Mouse (Mus musculus): ENCODE measurements around the gene Ptprh. TPM values are rescaled to one million over a fixed set of nuclear protein-coding genes. Genes with fewer than 3 reads are reported as not detected.

Ptprh gene
- polyA plus RNA-seq, 1 experiment from 2014 or later, result not detected

- WGBS, result 62% methylated on average over 11 of the region's 11 CpGs
Measured at GRCm38 (mm10) chr7:4504646-4505435, 99.0 kb downstream of the Ptprh start.

GRCm38 (mm10) chr7:4503858-4504257, 100.0 kb downstream of the Ptprh start:
- WGBS, result 84% methylated on average over 5 of the region's 5 CpGs
- no peaks in the 10 kb centered on the region for H3K9me3 ChIP-seq (ENCODE audit: control insufficient read depth, low read length)
- ATAC-seq (ENCODE audit: insufficient number of reproducible peaks, low FRiP score, low TSS enrichment, low read depth), result no peak
- no peak overlapping the region for H3K9ac ChIP-seq (ENCODE audit: low read length)
- no peak overlapping the region for H3K4me3 ChIP-seq (ENCODE audit: low read depth, low read length)
- H3K4me1 ChIP-seq (ENCODE audit: control insufficient read depth, insufficient read depth, low read length), result peaks cover 11% of the 10 kb centered on the region; the same call in 1 of the 2 replicates
- no peaks in the 10 kb centered on the region for H3K27me3 ChIP-seq (ENCODE audit: control insufficient read depth, insufficient read depth, low read length)
- H3K36me3 ChIP-seq (ENCODE audit: control insufficient read depth, insufficient read depth, low read length), result no peaks in the 10 kb centered on the region
- no peak overlapping the region for H3K27ac ChIP-seq (replicated peaks; ENCODE audit: low read depth, low read length)
- H3K4me2 ChIP-seq (ENCODE audit: low read depth, severe bottlenecking), result no peak overlapping the region
- no peak for DNase-seq (ENCODE audit: low spot score)

More at GRCm38 (mm10) chr7:4504646-4505435, 99.0 kb downstream of the Ptprh start:
- H3K27ac ChIP-seq (replicated peaks; ENCODE audit: low read depth, low read length), result no peak overlapping the region
- DNase-seq (ENCODE audit: low spot score) (no peak), ATAC-seq (ENCODE audit: insufficient number of reproducible peaks, low FRiP score, low TSS enrichment, low read depth) (no peak)
- H3K9me3 ChIP-seq (ENCODE audit: control insufficient read depth, low read length), result no peaks in the 10 kb centered on the region
- H3K4me1 ChIP-seq (ENCODE audit: control insufficient read depth, insufficient read depth, low read length), result peaks cover 4% of the 10 kb centered on the region; the same call in 1 of the 2 replicates
- H3K36me3 ChIP-seq (ENCODE audit: control insufficient read depth, insufficient read depth, low read length), result no peaks in the 10 kb centered on the region
- H3K4me3 ChIP-seq (ENCODE audit: low read depth, low read length), result no peak overlapping the region
- H3K4me2 ChIP-seq (ENCODE audit: low read depth, severe bottlenecking), result no peak overlapping the region
- no peak overlapping the region for H3K9ac ChIP-seq (ENCODE audit: low read length)
- H3K27me3 ChIP-seq (ENCODE audit: control insufficient read depth, insufficient read depth, low read length), result no peaks in the 10 kb centered on the region

- Histone ChIP-seq H3K27ac (replicated peaks; ENCODE audit: low read depth, low read length) (no peak overlapping the region), H3K27me3 (ENCODE audit: control insufficient read depth, insufficient read depth, low read length) (no peaks in the 10 kb centered on the region), H3K4me3 (ENCODE audit: low read depth, low read length) (no peak overlapping the region), H3K9ac (ENCODE audit: low read length) (no peak overlapping the region), H3K4me1 (ENCODE audit: control insufficient read depth, insufficient read depth, low read length) (peaks cover 12% of the 10 kb centered on the region; the same call in 1 of the 2 replicates), H3K36me3 (ENCODE audit: control insufficient read depth, insufficient read depth, low read length) (no peaks in the 10 kb centered on the region), H3K4me2 (ENCODE audit: low read depth, severe bottlenecking) (no peak overlapping the region), H3K9me3 (ENCODE audit: control insufficient read depth, low read length) (no peaks in the 10 kb centered on the region)
- DNase-seq (ENCODE audit: low spot score), result no peak
- ATAC-seq (ENCODE audit: insufficient number of reproducible peaks, low FRiP score, low TSS enrichment, low read depth), result no peak
- WGBS, result 83% methylated on average over 4 of the region's 4 CpGs
Measured at GRCm38 (mm10) chr7:4503100-4503499, 100.7 kb downstream of the Ptprh start.

GRCm38 (mm10) chr7:4502421-4503090, 101.3 kb downstream of the Ptprh start:
- no peak overlapping the region for H3K27ac ChIP-seq (replicated peaks; ENCODE audit: low read depth, low read length)
- H3K4me3 ChIP-seq (ENCODE audit: low read depth, low read length), result peak overlapping the region; percentile 73
- H3K27me3 ChIP-seq (ENCODE audit: control insufficient read depth, insufficient read depth, low read length), result no peaks in the 10 kb centered on the region
- 12% methylated on average over 14 of the region's 14 CpGs for WGBS
- H3K4me1 ChIP-seq (ENCODE audit: control insufficient read depth, insufficient read depth, low read length), result peaks cover 12% of the 10 kb centered on the region; the same call in 1 of the 2 replicates
- no peak for ATAC-seq (ENCODE audit: insufficient number of reproducible peaks, low FRiP score, low TSS enrichment, low read depth)
- H3K9me3 ChIP-seq (ENCODE audit: control insufficient read depth, low read length), result no peaks in the 10 kb centered on the region
- no peaks in the 10 kb centered on the region for H3K36me3 ChIP-seq (ENCODE audit: control insufficient read depth, insufficient read depth, low read length)
- H3K9ac ChIP-seq (ENCODE audit: low read length), result no peak overlapping the region
- peak; percentile 44 for DNase-seq (ENCODE audit: low spot score)
- peak overlapping the region; percentile 61 for H3K4me2 ChIP-seq (ENCODE audit: low read depth, severe bottlenecking)

GRCm38 (mm10) chr7:4501558-4502397, 102.1 kb downstream of the Ptprh start, which contains the start of gene Ppp1r12c:
TSS of gene Ppp1r12c (minus strand) at chr7:4501680.
- Histone ChIP-seq H3K9me3 (ENCODE audit: control insufficient read depth, low read length) (no peaks in the 10 kb centered on the region), H3K4me2 (ENCODE audit: low read depth, severe bottlenecking) (peak within 1 kb of the TSS; percentile 61), H3K4me1 (ENCODE audit: control insufficient read depth, insufficient read depth, low read length) (peaks cover 12% of the 10 kb centered on the region; the same call in 1 of the 2 replicates), H3K27ac (replicated peaks; ENCODE audit: low read depth, low read length) (peak within 1 kb of the TSS; percentile 51; the same call in 1 of the 2 replicates), H3K27me3 (ENCODE audit: control insufficient read depth, insufficient read depth, low read length) (no peaks in the 10 kb centered on the region), H3K4me3 (ENCODE audit: low read depth, low read length) (peak within 1 kb of the TSS; percentile 73), H3K36me3 (ENCODE audit: control insufficient read depth, insufficient read depth, low read length) (0 out of 2 replicates have a peak, but pooled peaks cover 3% of the 10 kb centered on the region), H3K9ac (ENCODE audit: low read length) (peak within 1 kb of the TSS; percentile 92)
- under 1% methylated on average over 62 of the region's 62 CpGs for WGBS
- DNase-seq (ENCODE audit: low spot score) (peak; percentile 95), ATAC-seq (ENCODE audit: insufficient number of reproducible peaks, low FRiP score, low TSS enrichment, low read depth) (peak; percentile 88)

GRCm38 (mm10) chr7:4500892-4501471, 102.9 kb downstream of the Ptprh start:
- H3K9me3 ChIP-seq (ENCODE audit: control insufficient read depth, low read length), result no peaks in the 10 kb centered on the region
- peak overlapping the region; percentile 73 for H3K4me3 ChIP-seq (ENCODE audit: low read depth, low read length)
- H3K9ac ChIP-seq (ENCODE audit: low read length), result peak overlapping the region; percentile 92
- WGBS, result under 1% methylated on average over 21 of the region's 52 CpGs
- peak overlapping the region; percentile 51; the same call in 1 of the 2 replicates for H3K27ac ChIP-seq (replicated peaks; ENCODE audit: low read depth, low read length)
- H3K27me3 ChIP-seq (ENCODE audit: control insufficient read depth, insufficient read depth, low read length), result no peaks in the 10 kb centered on the region
- ATAC-seq (ENCODE audit: insufficient number of reproducible peaks, low FRiP score, low TSS enrichment, low read depth) (peak; percentile 28), DNase-seq (ENCODE audit: low spot score) (peak; percentile 52)
- H3K4me1 ChIP-seq (ENCODE audit: control insufficient read depth, insufficient read depth, low read length), result peaks cover 12% of the 10 kb centered on the region; the same call in 1 of the 2 replicates
- H3K36me3 ChIP-seq (ENCODE audit: control insufficient read depth, insufficient read depth, low read length), result 0 out of 2 replicates have a peak, but pooled peaks cover 3% of the 10 kb centered on the region
- H3K4me2 ChIP-seq (ENCODE audit: low read depth, severe bottlenecking), result peak overlapping the region; percentile 61

- H3K36me3 ChIP-seq (ENCODE audit: control insufficient read depth, insufficient read depth, low read length), result 0 out of 2 replicates have a peak, but pooled peaks cover 3% of the 10 kb centered on the region
- no peaks in the 10 kb centered on the region for H3K9me3 ChIP-seq (ENCODE audit: control insufficient read depth, low read length)
- ATAC-seq (ENCODE audit: insufficient number of reproducible peaks, low FRiP score, low TSS enrichment, low read depth) (no peak), DNase-seq (ENCODE audit: low spot score) (no peak)
- H3K9ac ChIP-seq (ENCODE audit: low read length), result no peak overlapping the region
- 91% methylated on average over 4 of the region's 4 CpGs for WGBS
- no peak overlapping the region for H3K4me3 ChIP-seq (ENCODE audit: low read depth, low read length)
- H3K4me1 ChIP-seq (ENCODE audit: control insufficient read depth, insufficient read depth, low read length), result peaks cover 12% of the 10 kb centered on the region; the same call in 1 of the 2 replicates
- no peak overlapping the region for H3K4me2 ChIP-seq (ENCODE audit: low read depth, severe bottlenecking)
- no peak overlapping the region for H3K27ac ChIP-seq (replicated peaks; ENCODE audit: low read depth, low read length)
- H3K27me3 ChIP-seq (ENCODE audit: control insufficient read depth, insufficient read depth, low read length), result no peaks in the 10 kb centered on the region
Measured at GRCm38 (mm10) chr7:4499034-4499433, 104.8 kb downstream of the Ptprh start.

Data from limb, embryonic 11.5 days (tissue).